Mouse (Mus musculus): ENCODE measurements around the gene Ncoa7. TPM values are rescaled to one million over a fixed set of nuclear protein-coding genes. Genes with fewer than 3 reads are reported as not detected.

Gene Ncoa7
- total RNA-seq, 2 experiments from 2014 or later: 105 to 108 TPM

- intact Hi-C loops (cut with DNase I): no loop called here
- DNase-seq (ENCODE audit: low spot score in 2 of 2): no peak
Observed at GRCm38 (mm10) chr10:30756064-30756463, 47.1 kb downstream of the Ncoa7 start.

GRCm38 (mm10) chr10:30754825-30755457 is 48.2 kb downstream of the Ncoa7 start:
- intact Hi-C loops (cut with DNase I): no loop called here
- no peak for DNase-seq (ENCODE audit: low spot score in 2 of 2)

GRCm38 (mm10) chr10:30754082-30754481 is 49.0 kb downstream of the Ncoa7 start:
- intact Hi-C loops (cut with DNase I): no loop called here
- peak in 1 of 2 experiments; percentile 15 for DNase-seq (ENCODE audit: low spot score in 2 of 2)

GRCm38 (mm10) chr10:30752485-30752884 is 50.6 kb downstream of the Ncoa7 start:
- DNase-seq (ENCODE audit: low spot score in 2 of 2): no peak
- intact Hi-C loops (cut with DNase I): no loop called here

GRCm38 (mm10) chr10:30751586-30751985 is 51.5 kb downstream of the Ncoa7 start:
- intact Hi-C loops (cut with DNase I): no loop called here
- DNase-seq (ENCODE audit: low spot score in 2 of 2): no peak

- DNase-seq (ENCODE audit: low spot score in 2 of 2): no peak
- intact Hi-C loops (cut with DNase I): no loop called here
Observed at GRCm38 (mm10) chr10:30749807-30750206, 53.3 kb downstream of the Ncoa7 start.

- intact Hi-C loops (cut with DNase I): no loop called here
- no peak for DNase-seq (ENCODE audit: low spot score in 2 of 2)
Observed at GRCm38 (mm10) chr10:30745238-30745974, 57.7 kb downstream of the Ncoa7 start.

GRCm38 (mm10) chr10:30743275-30743674 is 59.9 kb downstream of the Ncoa7 start:
- intact Hi-C loops (cut with DNase I): no loop called here
- no peak for DNase-seq (ENCODE audit: low spot score in 2 of 2)

- intact Hi-C loops (cut with DNase I): no loop called here
- DNase-seq (ENCODE audit: low spot score in 2 of 2): no peak
Observed at GRCm38 (mm10) chr10:30738403-30738802, 64.7 kb downstream of the Ncoa7 start.

GRCm38 (mm10) chr10:30737323-30737722 is 65.8 kb downstream of the Ncoa7 start:
- intact Hi-C loops (cut with DNase I): no loop called here
- DNase-seq (ENCODE audit: low spot score in 2 of 2): no peak

- DNase-seq (ENCODE audit: low spot score in 2 of 2): no peak
- intact Hi-C loops (cut with DNase I): no loop called here
Observed at GRCm38 (mm10) chr10:30733148-30733785, 69.9 kb downstream of the Ncoa7 start.

GRCm38 (mm10) chr10:30731321-30731914 is 71.7 kb downstream of the Ncoa7 start:
- no peak for DNase-seq (ENCODE audit: low spot score in 2 of 2)
- intact Hi-C loops (cut with DNase I): no loop called here

- intact Hi-C loops (cut with DNase I): no loop called here
- DNase-seq (ENCODE audit: low spot score in 2 of 2): no peak
Observed at GRCm38 (mm10) chr10:30730791-30731190, 72.3 kb downstream of the Ncoa7 start.

GRCm38 (mm10) chr10:30729157-30730096 is 73.7 kb downstream of the Ncoa7 start:
- DNase-seq (ENCODE audit: low spot score in 2 of 2): no peak
- intact Hi-C loops (cut with DNase I): no loop called here

- intact Hi-C loops (cut with DNase I): no loop called here
- DNase-seq (ENCODE audit: low spot score in 2 of 2): no peak
Observed at GRCm38 (mm10) chr10:30723014-30723413, 80.1 kb downstream of the Ncoa7 start.

- DNase-seq (ENCODE audit: low spot score in 2 of 2): no peak
- intact Hi-C loops (cut with DNase I): no loop called here
Observed at GRCm38 (mm10) chr10:30720556-30720955, 82.6 kb downstream of the Ncoa7 start.

GRCm38 (mm10) chr10:30719947-30720346 is 83.2 kb downstream of the Ncoa7 start:
- intact Hi-C loops (cut with DNase I): loop anchor here (5.0 kb wide), 1 partner anchor 82 kb away; the partner anchor contains the start of gene Ncoa7
- no peak for DNase-seq (ENCODE audit: low spot score in 2 of 2)

GRCm38 (mm10) chr10:30718703-30719340 is 84.3 kb downstream of the Ncoa7 start:
- DNase-seq (ENCODE audit: low spot score in 2 of 2): peak; percentile 33 to 54
- intact Hi-C loops (cut with DNase I): loop anchor here (5.0 kb wide), 1 partner anchor 83 kb away; the partner anchor contains the start of gene Ncoa7

Data from left cerebral cortex, postnatal 14 days (tissue).